ENCODE assay signal across 19 mouse cellular contexts in genomic region chr1:130515316-130515715, GRCm38 (mm10). TPM values are rescaled to one million over a fixed set of nuclear protein-coding genes. Genes with fewer than 3 reads are reported as not detected.
A peak's percentile ranks its signal among the peaks of the same experiment; 100 is the strongest.
DNase-seq lines count a peak whose midpoint lies in the region; TF ChIP-seq lines count a peak whose summit lies in the region.
"Had no signal": no experiment of that assay in that cellular context is flagged by ENCODE, and none has a peak within 500 bp of the region (broad histone marks: within the 10 kb centered on the region; RNA-seq: fewer than 3 reads in every experiment).

No protein-coding gene starts in this region.

- no peaks in the 10 kb centered on the region for H3K27me3 ChIP-seq in small intestine, adult 2 months (ENCODE audit: control insufficient read depth, insufficient read depth, low read length)
- H3K27me3 ChIP-seq in forebrain, embryonic 10.5 days (ENCODE audit: poor library complexity, severe bottlenecking): no peaks in the 10 kb centered on the region
- H3K27me3 ChIP-seq: CH12.LX; embryonic facial prominence, embryonic 15.5 days; forebrain, embryonic 15.5 days; heart, embryonic 15.5 days; hindbrain, embryonic 15.5 days had no signal

- no peaks in the 10 kb centered on the region for H3K9me3 ChIP-seq in forebrain, embryonic 10.5 days
- H3K9me3 ChIP-seq: embryonic facial prominence, embryonic 15.5 days; forebrain, embryonic 15.5 days; heart, embryonic 15.5 days; hindbrain, embryonic 10.5 days; hindbrain, embryonic 15.5 days had no signal

- no peak overlapping the region; the same call in 1 of the 2 replicates for H3K4me3 ChIP-seq in small intestine, adult 2 months (ENCODE audit: low read depth, low read length)
- no peak overlapping the region for H3K4me3 ChIP-seq in forebrain, embryonic 10.5 days
- H3K4me3 ChIP-seq: embryonic facial prominence, embryonic 15.5 days; erythroblast, embryonic 14.5 days; forebrain, embryonic 15.5 days; heart, embryonic 15.5 days; hindbrain, embryonic 10.5 days; hindbrain, embryonic 15.5 days had no signal

- peak; percentile 12 to 17 for DNase-seq in heart, adult 18-20 months
- DNase-seq in heart, adult 8-10 months (ENCODE audit: low spot score): no peak
- peak; percentile 53 for DNase-seq in urinary bladder, postnatal 14 days (ENCODE audit: low spot score)
- DNase-seq in urinary bladder, adult 2 months (ENCODE audit: low spot score): no peak
- DNase-seq in forebrain, embryonic 10.5 days (ENCODE audit: extremely low spot score, low spot score): no peak
- DNase-seq: adrenal gland, adult 2 months; adrenal gland, postnatal 25 days; cerebellum, adult 18-20 months; cerebellum, adult 9-11 months; gastrocnemius, postnatal 25 days; heart, postnatal 14 days had no signal

- WGBS in small intestine, adult 2 months: 29% methylated on average over 6 of the region's 6 CpGs
- 86% methylated on average over 6 of the region's 6 CpGs for WGBS in forebrain, embryonic 10.5 days

- H3K27ac ChIP-seq in small intestine, adult 2 months (ENCODE audit: insufficient read depth, low read depth, low read length): peak overlapping the region; percentile 21; the same call in 1 of the 2 replicates
- H3K27ac ChIP-seq in forebrain, embryonic 10.5 days: no peak overlapping the region
- H3K27ac ChIP-seq: embryonic facial prominence, embryonic 15.5 days; forebrain, embryonic 15.5 days; heart, embryonic 15.5 days; hindbrain, embryonic 10.5 days; hindbrain, embryonic 15.5 days had no signal

- no peaks in the 10 kb centered on the region for H3K36me3 ChIP-seq in small intestine, adult 2 months (ENCODE audit: control insufficient read depth, insufficient read depth, low read length)
- no peaks in the 10 kb centered on the region for H3K36me3 ChIP-seq in forebrain, embryonic 10.5 days (replicated peaks)
- H3K36me3 ChIP-seq: embryonic facial prominence, embryonic 15.5 days; forebrain, embryonic 15.5 days; heart, embryonic 15.5 days; hindbrain, embryonic 10.5 days; hindbrain, embryonic 15.5 days had no signal

- peaks cover 11% of the 10 kb centered on the region for H3K4me1 ChIP-seq in small intestine, adult 2 months (ENCODE audit: control insufficient read depth, insufficient read depth, insufficient read length, low read length)
- H3K4me1 ChIP-seq in forebrain, embryonic 10.5 days: no peaks in the 10 kb centered on the region
- H3K4me1 ChIP-seq: hindbrain, embryonic 10.5 days; hindbrain, embryonic 15.5 days had no signal

- no peak for TF ChIP-seq POLR2A in small intestine, adult 2 months (IDR thresholded peaks at IDR 0.05; ENCODE audit: low read depth, low read length)

- TF ChIP-seq CTCF in small intestine, adult 2 months (IDR thresholded peaks at IDR 0.05; ENCODE audit: extremely low read depth, insufficient read length, insufficient replicate concordance, low read depth, low read length): no peak

RNA-seq across cellular contexts. Expression of gene Cd55, which starts 52.8 kb away (rescaled TPM):
- 10 to 100 TPM in 1 of 2 experiments, 1 to 10 TPM in 1; 6.6 to 11.2 TPM for total RNA-seq in heart, adult 18-20 months (2021)
- 1 to 10 TPM; 6.9 to 9.8 (median 8.3) TPM for total RNA-seq in heart, adult 8-10 months (2022)
- polyA plus RNA-seq in urinary bladder, adult 2 months (2012; rRNA removed): 87.1 and 105 TPM in 2 replicates
- 11.2 and 36.8 TPM in 2 replicates for polyA plus RNA-seq in small intestine, adult 2 months (2012; rRNA removed)
- polyA plus RNA-seq in forebrain, embryonic 10.5 days (2016; fragmentation: Nextera tagmentation; extraction: Ambion mirVana): 1.3 and 1.6 TPM in 2 replicates

Comparison
In these comparisons a context has a peak if more than half of its experiments do, and no peak if none do; other contexts are left out.
1. DNase-seq: peak in heart, adult 18-20 months (2 of 2) and urinary bladder, postnatal 14 days (single experiment); none in heart, adult 8-10 months (single experiment), urinary bladder, adult 2 months (single experiment) and forebrain, embryonic 10.5 days (single experiment).